Mouse (Mus musculus) thymus, adult 2 months (tissue): Measurements from ENCODE around the gene Olfr228. TPM values are rescaled to one million over a fixed set of nuclear protein-coding genes. Genes with fewer than 3 reads are reported as not detected.
"Not testable (repeated sequence)": the region's sequence is repeated elsewhere in the genome, so short reads cannot be mapped to it uniquely, and the experiment has no call there.

Experiments used
- DNase-seq: peaks from one replicate; pipeline ENCODE4 v3.0.0; 2021
- H3K27ac ChIP-seq: fragments of 200-500 bp; 2 replicates; pipeline ENCODE4 v1.5.1; 2012; ENCODE audit warnings: low read length, control low read depth; ENCODE audit not compliant: control insufficient read depth, insufficient read depth
- H3K27me3 ChIP-seq: fragments of 200-500 bp; 2 replicates; pipeline ENCODE4 v1.6.1; 2012; ENCODE audit warnings: mild to moderate bottlenecking, low read length, moderate library complexity, mixed read lengths; ENCODE audit not compliant: control insufficient read depth, insufficient read depth
- H3K36me3 ChIP-seq: fragments of 200-500 bp; 2 replicates; pipeline ENCODE4 v1.6.1; 2012; ENCODE audit warnings: mild to moderate bottlenecking, low read length, moderate library complexity; ENCODE audit not compliant: control insufficient read depth, insufficient read depth
- H3K4me1 ChIP-seq: fragments of 200-500 bp; replicated peaks from 2 replicates; pipeline ENCODE4 v1.6.1; 2012; ENCODE audit warnings: low read length; ENCODE audit not compliant: control insufficient read depth, insufficient read depth
- H3K4me3 ChIP-seq: fragments of 200-500 bp; 2 replicates; pipeline ENCODE4 v1.5.1; 2012; ENCODE audit warnings: mild to moderate bottlenecking, low read length, control low read depth, moderate library complexity; ENCODE audit not compliant: control insufficient read depth, insufficient read depth
- CTCF ChIP-seq: fragments of 200-500 bp; IDR thresholded peaks from 2 replicates; pipeline ENCODE4 v1.5.1; 2012; ENCODE audit warnings: mild to moderate bottlenecking, control low read depth, low read length, moderate library complexity, borderline replicate concordance; ENCODE audit not compliant: control insufficient read depth, poor library complexity, insufficient read depth; ENCODE audit errors: extremely low read depth
- POLR2A ChIP-seq: fragments of 200-500 bp; IDR thresholded peaks from 2 replicates; pipeline ENCODE4 v1.6.1; 2012; ENCODE audit warnings: mild to moderate bottlenecking, low read length, control low read depth, moderate library complexity; ENCODE audit not compliant: control insufficient read depth, poor library complexity, insufficient read depth; ENCODE audit errors: extremely low read depth
- WGBS: fragments of 180-500 bp; shearing (Covaris S2); methylation state at CpG from one replicate; pipeline ENCODE4 v1.1.7; 2018; 5-methylcytosine and 5-hydroxymethylcytosine counted together
- polyA plus RNA-seq: library from polyadenylated mRNA; depleted of rRNA; stranded (reverse); fragments of >200 nt; gene quantifications from 2 replicates; pipeline ENCODE4 v1.2.3, GENCODE M21; 2012; rRNA removed

Olfr228 gene
- polyA plus RNA-seq = not detected in 2 replicates

- no peak for TF ChIP-seq POLR2A
- no peak for TF ChIP-seq CTCF
- no peak within 1 kb of the TSS for H3K4me3 ChIP-seq
- no peaks in the 10 kb centered on the region for H3K4me1 ChIP-seq
- DNase-seq = no peak
- 56% methylated on average over 1 of the region's 1 CpGs for WGBS
- no peak within 1 kb of the TSS for H3K27ac ChIP-seq
- no peaks in the 10 kb centered on the region for H3K27me3 ChIP-seq
- no peaks in the 10 kb centered on the region for H3K36me3 ChIP-seq
Measured at GRCm38 (mm10) chr2:86487286-86487685, at the start of gene Olfr228. Gene Olfr228 (minus strand): TSS chr2:86487386.

DNA sequence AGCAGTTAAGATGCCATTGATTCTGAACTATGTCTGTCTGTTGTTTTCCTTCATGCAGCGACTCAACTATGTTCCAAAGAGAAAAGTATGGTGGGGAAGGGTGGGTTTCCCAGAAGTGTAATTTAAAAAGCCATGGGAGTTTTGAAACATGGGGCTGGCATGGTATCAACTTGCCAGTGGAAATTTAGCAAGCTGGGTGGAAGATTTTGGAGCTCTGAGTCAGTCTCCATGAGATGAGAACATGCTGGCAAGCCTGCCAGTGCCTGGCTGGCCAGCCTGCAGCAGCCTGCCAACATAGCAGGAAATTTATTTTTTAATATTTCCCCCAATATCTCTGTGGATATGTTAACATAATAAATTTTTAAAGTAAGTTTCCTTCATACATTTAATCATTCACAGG is 43.8 kb upstream of the Olfr228 start:
- Histone ChIP-seq H3K36me3 (no peaks in the 10 kb centered on the region), H3K27me3 (no peaks in the 10 kb centered on the region), H3K4me1 (no peaks in the 10 kb centered on the region), H3K4me3 (no peak overlapping the region), H3K27ac (no peak overlapping the region)
- no peak for TF ChIP-seq POLR2A
- DNase-seq = no peak
- 73% methylated on average over 1 of the region's 1 CpGs for WGBS

DNA sequence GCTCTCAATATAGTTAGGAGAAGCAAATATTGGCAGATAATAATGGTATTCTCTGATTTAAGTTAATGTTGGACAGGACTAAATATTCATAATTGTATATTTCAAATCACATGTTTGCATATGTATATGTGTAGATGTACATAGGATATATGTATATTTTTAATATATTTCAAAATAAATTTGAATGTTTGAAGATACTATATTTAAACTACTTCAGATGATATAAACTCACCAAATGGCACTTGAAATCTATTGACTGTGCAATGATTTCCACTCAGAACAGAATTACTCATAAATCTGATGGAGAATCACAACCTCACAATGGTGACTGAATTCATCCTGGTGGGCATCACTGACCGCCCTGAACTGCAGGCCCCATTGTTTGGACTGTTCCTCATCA is 21.0 kb upstream of the Olfr228 start, which contains the start of gene Olfr1076:
Olfr1076 (plus strand) TSS at position 301 of the 400 bp plus-strand sequence.
- no peak within 1 kb of the TSS for H3K27ac ChIP-seq
- TF ChIP-seq POLR2A = no peak
- no peaks in the 10 kb centered on the region for H3K36me3 ChIP-seq
- no peaks in the 10 kb centered on the region for H3K27me3 ChIP-seq
- 75% methylated on average over 1 of the region's 1 CpGs for WGBS
- no peak for DNase-seq
- no peak within 1 kb of the TSS for H3K4me3 ChIP-seq
- no peaks in the 10 kb centered on the region for H3K4me1 ChIP-seq

DNA sequence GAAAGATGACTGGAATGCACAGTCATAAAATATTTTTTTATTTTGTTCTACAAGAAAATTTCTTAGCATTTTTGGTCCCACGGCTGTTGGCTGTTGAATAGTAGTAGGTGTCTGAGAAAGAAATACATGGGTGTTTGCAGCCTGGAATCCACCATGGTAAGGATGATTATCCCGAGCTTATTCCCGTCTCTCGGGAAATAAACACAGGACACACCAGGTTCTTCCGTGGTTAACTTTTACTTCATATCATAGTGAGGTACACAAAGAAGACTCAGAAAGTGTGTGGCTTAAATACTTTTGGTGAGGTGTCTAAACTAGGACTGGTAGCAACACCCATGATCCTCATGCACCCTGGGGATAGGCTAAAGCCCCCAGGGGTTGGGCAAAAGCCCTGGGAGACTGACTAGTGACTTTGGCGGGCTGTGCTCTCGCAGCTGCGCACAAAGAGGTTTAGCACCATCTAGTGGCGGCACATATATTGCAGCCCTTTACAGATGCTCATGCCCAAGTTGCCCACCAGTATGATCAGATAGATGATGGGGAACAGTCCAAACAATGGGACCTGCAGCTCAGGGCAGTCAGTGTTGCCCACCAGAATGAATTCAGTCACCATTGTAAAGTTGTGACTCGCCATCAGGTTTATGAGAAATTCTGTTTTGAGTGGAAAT is 22.6 kb downstream of the Olfr228 start:
- TF ChIP-seq CTCF (peak; percentile 50; the same call in 1 of the 2 replicates), POLR2A (no peak)
- Histone ChIP-seq H3K36me3 (no peaks in the 10 kb centered on the region), H3K27ac (no peak overlapping the region), H3K27me3 (no peaks in the 10 kb centered on the region), H3K4me3 (no peak overlapping the region), H3K4me1 (no peaks in the 10 kb centered on the region)
- DNase-seq = peak; percentile 28
- WGBS = 40% methylated on average over 10 of the region's 10 CpGs

- TF ChIP-seq CTCF = no peak
- no peak for TF ChIP-seq POLR2A
- Histone ChIP-seq H3K36me3 (no peaks in the 10 kb centered on the region), H3K27ac (no peak overlapping the region), H3K4me3 (no peak overlapping the region), H3K27me3 (no peaks in the 10 kb centered on the region), H3K4me1 (no peaks in the 10 kb centered on the region)
- WGBS = 78% methylated on average over 1 of the region's 1 CpGs
- no peak for DNase-seq
Measured at GRCm38 (mm10) chr2:86460434-86460833, 26.8 kb downstream of the Olfr228 start.

DNA sequence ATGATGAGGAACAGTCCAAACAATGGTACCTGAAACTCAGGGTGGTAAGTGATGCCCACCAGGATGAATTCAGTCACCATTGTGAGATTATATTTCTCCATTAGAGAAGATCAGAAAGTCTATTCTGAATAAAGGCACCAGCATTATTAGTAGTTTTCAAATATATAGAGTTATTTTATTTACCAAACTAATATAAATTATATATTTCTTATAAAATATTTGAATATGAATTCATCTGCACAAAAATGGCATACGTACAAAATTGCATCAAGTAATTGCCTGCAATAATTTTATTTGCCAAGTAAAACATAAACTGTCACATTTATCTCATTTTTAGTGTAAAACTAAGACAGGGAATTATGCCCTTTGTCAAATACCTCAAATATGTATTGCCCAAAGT is 31.0 kb downstream of the Olfr228 start, which contains the start of gene Olfr1066:
Olfr1066 (minus strand) TSS at position 101 of the 400 bp plus-strand sequence.
- Histone ChIP-seq H3K4me3 (no peak within 1 kb of the TSS), H3K36me3 (no peaks in the 10 kb centered on the region), H3K27ac (no peak within 1 kb of the TSS), H3K4me1 (no peaks in the 10 kb centered on the region), H3K27me3 (no peaks in the 10 kb centered on the region)
- 93% methylated on average over 1 of the region's 1 CpGs for WGBS
- DNase-seq = no peak
- no peak for TF ChIP-seq POLR2A
- no peak for TF ChIP-seq CTCF

DNA sequence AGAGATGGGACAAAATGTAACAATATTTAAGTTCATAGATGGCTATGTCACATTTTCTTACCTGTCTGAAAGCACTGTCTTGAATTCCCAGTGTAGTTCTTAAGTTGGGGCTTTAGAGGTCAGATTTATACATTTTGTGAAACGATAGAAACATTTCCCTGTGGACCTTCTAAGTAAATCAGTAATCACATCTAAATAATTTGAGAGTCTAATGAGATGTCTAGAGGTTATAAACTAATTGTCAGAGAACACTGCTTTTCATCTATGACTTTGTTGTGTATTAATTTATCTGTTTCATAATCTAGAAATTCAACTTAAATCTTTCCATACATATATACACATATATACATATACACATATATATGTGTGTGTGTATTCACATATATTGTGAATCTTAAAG is 36.7 kb downstream of the Olfr228 start, which contains the start of gene Olfr1065:
Olfr1065 (minus strand) TSS at position 101 of the 400 bp plus-strand sequence.
- DNase-seq, H3K27ac ChIP-seq, H3K36me3 ChIP-seq, H3K4me3 ChIP-seq, H3K27me3 ChIP-seq, H3K4me1 ChIP-seq: not testable (repeated sequence)
- 75% methylated on average over 1 of the region's 1 CpGs for WGBS

DNA sequence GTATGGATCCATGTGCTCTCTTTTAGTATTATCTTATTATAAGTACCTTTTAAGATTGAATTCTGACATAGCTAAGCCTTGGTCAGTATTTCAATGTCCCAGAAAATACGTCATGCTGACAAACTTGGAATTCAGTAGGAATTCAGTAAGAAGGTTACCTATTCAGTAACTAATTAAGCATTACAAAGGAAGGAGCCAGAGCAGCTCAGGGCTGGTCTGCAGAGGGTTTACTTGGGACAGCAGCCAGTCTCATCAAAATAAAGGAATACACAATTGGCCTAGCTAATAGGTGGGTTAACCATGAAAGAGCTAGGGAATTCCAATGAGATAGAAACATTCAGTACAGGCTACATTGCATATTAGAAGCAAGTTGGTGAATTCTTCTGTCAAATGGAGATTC is 45.1 kb downstream of the Olfr228 start:
- DNase-seq, H3K4me1 ChIP-seq, H3K36me3 ChIP-seq, H3K27me3 ChIP-seq, H3K27ac ChIP-seq, H3K4me3 ChIP-seq: not testable (repeated sequence)
- 80% methylated on average over 1 of the region's 1 CpGs for WGBS
